Mouse (Mus musculus) brain, embryonic 14.5 days (tissue): ENCODE measurements around the gene Fbxo47.

Experiments
- CTCF ChIP-seq: fragments of 200-500 bp; IDR thresholded peaks from 2 replicates; pipeline ENCODE4 v1.5.1; 2012; ENCODE audit warnings: inconsistent platforms, mild to moderate bottlenecking, moderate library complexity, borderline replicate concordance; ENCODE audit not compliant: insufficient read depth, insufficient read length; ENCODE audit errors: extremely low read depth
- POLR2A ChIP-seq: fragments of 200-500 bp; IDR thresholded peaks from 2 replicates; pipeline ENCODE4 v1.6.1; 2012; ENCODE audit warnings: mild to moderate bottlenecking, inconsistent platforms, borderline replicate concordance; ENCODE audit not compliant: poor library complexity, insufficient read depth, insufficient read length, severe bottlenecking; ENCODE audit errors: extremely low read depth

DNA sequence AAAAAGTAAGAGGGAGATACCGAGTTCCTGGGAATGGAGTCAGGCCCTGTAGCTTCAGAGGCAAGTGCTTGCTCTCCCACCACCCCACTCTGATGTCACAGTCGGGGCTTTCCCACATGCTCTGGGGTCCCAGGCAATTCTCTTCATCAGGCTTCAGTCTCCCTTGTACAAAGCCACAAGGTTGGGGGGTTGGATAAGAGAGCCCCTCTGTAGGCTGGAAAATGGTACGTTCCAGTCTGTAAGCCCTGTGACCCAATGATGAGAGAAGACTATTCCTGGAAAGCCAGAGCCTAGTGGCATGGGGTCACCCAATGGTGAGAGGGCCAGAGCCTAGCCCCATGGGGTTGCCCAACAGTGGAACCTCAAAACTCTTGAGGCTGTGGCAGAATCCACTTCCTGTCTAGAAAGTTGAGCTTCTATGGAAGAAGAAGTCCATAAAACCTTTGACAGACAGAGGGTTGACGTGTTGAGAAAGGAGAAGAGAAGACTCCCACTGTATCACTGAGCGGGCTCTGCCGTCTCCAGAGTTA lies 32.1 kb upstream of the Fbxo47 start:
- TF ChIP-seq POLR2A (no peak), CTCF (no peak)
